Mouse (Mus musculus): ENCODE results near the gene Galnt14. TPM values are rescaled to one million over a fixed set of nuclear protein-coding genes. Genes with fewer than 3 reads are reported as not detected.

Galnt14 gene
- polyA plus RNA-seq, 1 experiment = 7.6 TPM

GRCm38 (mm10) chr17:73560208-73560784, 150.0 kb downstream of the Galnt14 start:
- TF ChIP-seq CTCF (IDR thresholded peaks at IDR 0.05; ENCODE audit: borderline replicate concordance, insufficient read depth, low read depth, low read length) (no peak), POLR2A (IDR thresholded peaks at IDR 0.05; ENCODE audit: borderline replicate concordance, insufficient read depth, low read length) (no peak)

DNA sequence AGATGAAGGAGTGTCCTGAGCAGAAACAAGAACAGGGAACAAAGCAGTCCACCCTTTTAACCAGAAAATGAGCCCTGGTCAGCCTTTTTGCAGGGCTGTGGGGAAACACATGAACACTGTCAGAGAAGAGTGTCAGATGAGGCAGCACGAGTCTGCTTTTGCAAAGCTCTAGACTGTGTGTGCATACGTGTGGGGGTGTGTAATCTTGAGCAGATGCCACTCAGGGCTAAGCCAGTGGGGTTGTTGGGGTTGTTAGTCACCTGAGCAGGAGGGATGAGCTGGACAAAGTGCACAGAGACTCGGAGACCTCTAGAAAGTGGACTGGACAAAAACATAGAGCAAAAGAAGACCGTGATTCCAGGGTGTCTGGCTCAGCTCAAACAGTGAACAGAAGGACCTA, 150.8 kb downstream of the Galnt14 start:
- Histone ChIP-seq H3K4me3 (replicated peaks; ENCODE audit: insufficient read depth, low read depth, low read length) (no peak overlapping the region), H3K27ac (ENCODE audit: insufficient read depth, low read length) (no peak overlapping the region), H3K4me1 (ENCODE audit: control insufficient read depth, insufficient read depth, low read length) (no peaks in the 10 kb centered on the region), H3K27me3 (ENCODE audit: control insufficient read depth, insufficient read depth, low read length) (no peaks in the 10 kb centered on the region)
- WGBS = 15% methylated on average over 4 of the region's 4 CpGs
- TF ChIP-seq CTCF (IDR thresholded peaks at IDR 0.05; ENCODE audit: borderline replicate concordance, insufficient read depth, low read depth, low read length) (no peak), POLR2A (IDR thresholded peaks at IDR 0.05; ENCODE audit: borderline replicate concordance, insufficient read depth, low read length) (no peak)
- DNase-seq = no peak

More at GRCm38 (mm10) chr17:73560208-73560784, 150.0 kb downstream of the Galnt14 start:
- WGBS = 59% methylated on average over 5 of the region's 5 CpGs
- DNase-seq = no peak
- Histone ChIP-seq H3K4me3 (replicated peaks; ENCODE audit: insufficient read depth, low read depth, low read length) (no peak overlapping the region), H3K27me3 (ENCODE audit: control insufficient read depth, insufficient read depth, low read length) (no peaks in the 10 kb centered on the region), H3K27ac (ENCODE audit: insufficient read depth, low read length) (no peak overlapping the region), H3K4me1 (ENCODE audit: control insufficient read depth, insufficient read depth, low read length) (no peaks in the 10 kb centered on the region)

DNA sequence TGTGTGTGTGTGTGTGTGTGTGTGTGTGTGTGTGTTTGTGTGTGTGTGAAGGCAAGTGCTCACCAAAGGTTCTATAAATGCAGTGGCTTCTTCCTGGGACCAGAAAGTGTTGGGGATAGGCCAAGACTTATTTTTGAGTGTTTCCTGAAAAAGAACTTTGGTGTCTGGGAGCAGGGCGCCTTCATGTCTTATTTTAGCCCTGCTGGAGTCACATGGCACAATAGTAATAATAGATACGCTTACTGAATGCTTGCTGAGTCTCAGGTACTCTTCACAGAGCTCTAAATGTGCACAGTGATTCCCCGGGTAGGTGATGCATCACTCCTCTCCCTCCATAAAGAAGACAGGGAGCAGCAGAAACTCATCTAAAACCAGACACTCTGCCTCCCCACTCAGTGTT, 153.2 kb downstream of the Galnt14 start:
- DNase-seq = no peak
- Histone ChIP-seq H3K4me3 (replicated peaks; ENCODE audit: insufficient read depth, low read depth, low read length) (no peak overlapping the region), H3K4me1 (ENCODE audit: control insufficient read depth, insufficient read depth, low read length) (no peaks in the 10 kb centered on the region), H3K27ac (ENCODE audit: insufficient read depth, low read length) (no peak overlapping the region), H3K27me3 (ENCODE audit: control insufficient read depth, insufficient read depth, low read length) (no peaks in the 10 kb centered on the region)
- 86% methylated on average over 3 of the region's 3 CpGs for WGBS
- TF ChIP-seq CTCF (IDR thresholded peaks at IDR 0.05; ENCODE audit: borderline replicate concordance, insufficient read depth, low read depth, low read length) = no peak
- no peak for TF ChIP-seq POLR2A (IDR thresholded peaks at IDR 0.05; ENCODE audit: borderline replicate concordance, insufficient read depth, low read length)

- no peak overlapping the region for H3K4me3 ChIP-seq (replicated peaks; ENCODE audit: insufficient read depth, low read depth, low read length)
- TF ChIP-seq POLR2A (IDR thresholded peaks at IDR 0.05; ENCODE audit: borderline replicate concordance, insufficient read depth, low read length) (no peak), CTCF (IDR thresholded peaks at IDR 0.05; ENCODE audit: borderline replicate concordance, insufficient read depth, low read depth, low read length) (no peak)
- no peak for DNase-seq
- H3K27ac ChIP-seq (ENCODE audit: insufficient read depth, low read length) = no peak overlapping the region
- H3K4me1 ChIP-seq (ENCODE audit: control insufficient read depth, insufficient read depth, low read length) = no peaks in the 10 kb centered on the region
- 56% methylated on average over 2 of the region's 2 CpGs for WGBS
- no peaks in the 10 kb centered on the region for H3K27me3 ChIP-seq (ENCODE audit: control insufficient read depth, insufficient read depth, low read length)
Observed at GRCm38 (mm10) chr17:73556436-73556835, 153.8 kb downstream of the Galnt14 start.

GRCm38 (mm10) chr17:73554668-73555067, 155.6 kb downstream of the Galnt14 start:
- 88% methylated on average over 4 of the region's 4 CpGs for WGBS
- no peaks in the 10 kb centered on the region for H3K27me3 ChIP-seq (ENCODE audit: control insufficient read depth, insufficient read depth, low read length)
- TF ChIP-seq POLR2A (IDR thresholded peaks at IDR 0.05; ENCODE audit: borderline replicate concordance, insufficient read depth, low read length) (no peak), CTCF (IDR thresholded peaks at IDR 0.05; ENCODE audit: borderline replicate concordance, insufficient read depth, low read depth, low read length) (no peak)
- H3K4me3 ChIP-seq (replicated peaks; ENCODE audit: insufficient read depth, low read depth, low read length) = no peak overlapping the region
- H3K27ac ChIP-seq (ENCODE audit: insufficient read depth, low read length) = no peak overlapping the region
- H3K4me1 ChIP-seq (ENCODE audit: control insufficient read depth, insufficient read depth, low read length) = no peaks in the 10 kb centered on the region
- no peak for DNase-seq

DNA sequence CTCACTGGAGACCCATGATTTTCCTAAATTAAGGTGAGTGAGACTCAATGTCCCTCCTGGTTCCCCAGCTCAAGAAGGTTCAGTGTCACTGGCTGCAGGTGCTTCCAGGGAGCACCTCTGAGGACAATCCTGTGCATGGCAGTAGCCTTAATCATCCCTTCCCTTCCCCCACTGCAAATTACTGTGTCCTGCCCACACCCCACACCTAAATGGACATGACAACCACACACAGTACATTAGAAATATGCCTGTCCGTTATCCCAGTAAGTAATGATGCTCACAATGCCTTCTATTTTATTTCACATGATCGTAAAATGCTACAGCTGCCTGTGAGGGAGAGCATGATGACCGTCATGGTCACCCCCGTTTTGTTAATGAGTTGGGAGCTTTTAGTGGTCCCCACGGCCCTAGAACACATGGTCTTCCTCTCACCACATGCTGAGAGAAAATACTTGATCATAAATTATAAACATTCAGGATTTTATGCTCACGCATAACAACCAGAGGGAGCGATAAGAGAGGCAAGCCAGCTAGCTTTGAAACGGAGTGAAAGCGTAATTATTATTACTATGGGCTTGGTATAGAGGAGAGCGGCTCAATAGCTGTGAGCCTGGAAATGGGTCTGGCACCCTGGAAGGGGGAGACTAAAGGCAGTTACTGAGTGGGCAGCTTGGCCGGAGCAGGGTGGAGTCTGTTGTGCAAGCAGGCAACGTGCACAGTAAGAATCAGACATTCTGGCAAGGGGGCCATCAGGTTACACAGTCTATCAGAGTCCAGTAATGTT, 161.3 kb downstream of the Galnt14 start:
- WGBS = 66% methylated on average over 12 of the region's 12 CpGs
- Histone ChIP-seq H3K27me3 (ENCODE audit: control insufficient read depth, insufficient read depth, low read length) (no peaks in the 10 kb centered on the region), H3K4me1 (ENCODE audit: control insufficient read depth, insufficient read depth, low read length) (no peaks in the 10 kb centered on the region; the same call in 1 of the 2 replicates), H3K27ac (ENCODE audit: insufficient read depth, low read length) (no peak overlapping the region), H3K4me3 (replicated peaks; ENCODE audit: insufficient read depth, low read depth, low read length) (no peak overlapping the region)
- TF ChIP-seq POLR2A (IDR thresholded peaks at IDR 0.05; ENCODE audit: borderline replicate concordance, insufficient read depth, low read length) (no peak), CTCF (IDR thresholded peaks at IDR 0.05; ENCODE audit: borderline replicate concordance, insufficient read depth, low read depth, low read length) (no peak)
- no peak for DNase-seq

GRCm38 (mm10) chr17:73548119-73548518, 162.1 kb downstream of the Galnt14 start:
- Histone ChIP-seq H3K27ac (ENCODE audit: insufficient read depth, low read length) (no peak overlapping the region), H3K4me1 (ENCODE audit: control insufficient read depth, insufficient read depth, low read length) (no peaks in the 10 kb centered on the region; the same call in 1 of the 2 replicates), H3K4me3 (replicated peaks; ENCODE audit: insufficient read depth, low read depth, low read length) (no peak overlapping the region), H3K27me3 (ENCODE audit: control insufficient read depth, insufficient read depth, low read length) (no peaks in the 10 kb centered on the region)
- TF ChIP-seq POLR2A (IDR thresholded peaks at IDR 0.05; ENCODE audit: borderline replicate concordance, insufficient read depth, low read length) (no peak), CTCF (IDR thresholded peaks at IDR 0.05; ENCODE audit: borderline replicate concordance, insufficient read depth, low read depth, low read length) (no peak)
- WGBS = 30% methylated on average over 7 of the region's 7 CpGs
- DNase-seq = no peak

DNA sequence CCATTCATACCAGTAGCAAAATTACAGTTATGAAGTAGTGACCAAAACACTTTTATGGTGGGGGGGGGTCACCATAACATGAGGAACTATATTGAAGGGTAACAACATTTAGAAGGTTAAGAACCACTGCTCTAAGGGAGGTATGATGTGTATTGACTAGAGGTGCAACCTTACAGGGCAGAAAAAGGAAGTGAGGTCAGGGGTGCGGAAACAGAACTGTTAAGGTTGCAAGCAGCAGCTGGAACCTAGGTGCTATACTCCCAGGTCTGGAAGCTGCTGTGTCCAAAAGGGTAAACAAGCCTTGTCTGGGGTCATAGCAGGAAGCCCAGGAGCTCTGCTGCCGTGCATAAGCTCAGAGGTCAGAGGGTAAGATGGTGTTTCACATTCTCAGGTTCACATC, 162.8 kb downstream of the Galnt14 start:
- TF ChIP-seq CTCF (IDR thresholded peaks at IDR 0.05; ENCODE audit: borderline replicate concordance, insufficient read depth, low read depth, low read length) = no peak
- TF ChIP-seq POLR2A (IDR thresholded peaks at IDR 0.05; ENCODE audit: borderline replicate concordance, insufficient read depth, low read length) = no peak
- Histone ChIP-seq H3K4me1 (ENCODE audit: control insufficient read depth, insufficient read depth, low read length) (no peaks in the 10 kb centered on the region; the same call in 1 of the 2 replicates), H3K27me3 (ENCODE audit: control insufficient read depth, insufficient read depth, low read length) (no peaks in the 10 kb centered on the region), H3K4me3 (replicated peaks; ENCODE audit: insufficient read depth, low read depth, low read length) (no peak overlapping the region), H3K27ac (ENCODE audit: insufficient read depth, low read length) (no peak overlapping the region)
- WGBS = 79% methylated on average over 2 of the region's 2 CpGs
- DNase-seq = no peak

Measured in cerebellum, adult 2 months (tissue).